Mouse (Mus musculus): ENCODE measurements at regions not wholly inside any gene's neighbourhood (a gene's known extent, or its start where the extent isn't known, plus 50 kb on each side); places are given as distances from the start of the nearest gene placed in this dataset.

- no peak for TF ChIP-seq CTCF (IDR thresholded peaks at IDR 0.05)
- no peak for DNase-seq
- Histone ChIP-seq H3K27ac (no peak overlapping the region), H3K4me3 (no peak overlapping the region)
- intact Hi-C loops (cut with DNase I), result no loop called here
These were observed 66.7 kb upstream of the Vav3 start for GRCm38 (mm10) chr3:109273802-109274155.

- no peak overlapping the region for H3K4me3 ChIP-seq
- TF ChIP-seq CTCF (IDR thresholded peaks at IDR 0.05), result no peak
- intact Hi-C loops (cut with DNase I), result no loop called here
- DNase-seq, result no peak
- no peak overlapping the region for H3K27ac ChIP-seq
These were observed 61.4 kb upstream of the Vav3 start for GRCm38 (mm10) chr3:109279086-109279485.

- H3K27ac ChIP-seq, result no peak overlapping the region
- intact Hi-C loops (cut with DNase I), result no loop called here
- TF ChIP-seq CTCF (IDR thresholded peaks at IDR 0.05), result no peak
These were observed 53.9 kb upstream of the Vav3 start for GRCm38 (mm10) chr3:109286590-109286989.

More at GRCm38 (mm10) chr3:109286590-109286989, 53.9 kb upstream of the Vav3 start:
- no peak overlapping the region for H3K4me3 ChIP-seq
- DNase-seq, result no peak

Measured in gastrocnemius, adult 2 months (tissue).